Mouse (Mus musculus) cortical plate, adult 2 months (tissue): ENCODE results near the gene Mllt3. TPM values are rescaled to one million over a fixed set of nuclear protein-coding genes. Genes with fewer than 3 reads are reported as not detected.
A peak's percentile ranks its signal among the peaks of the same experiment; 100 is the strongest.

Experiments used
- H3K27ac ChIP-seq: fragments of 200-500 bp; 2 replicates; pipeline ENCODE4 v1.5.1; 2012; ENCODE audit warnings: low read length, control low read depth, inconsistent platforms; ENCODE audit not compliant: insufficient read depth
- H3K4me1 ChIP-seq: fragments of 200-500 bp; 2 replicates; pipeline ENCODE4 v1.6.1; 2011; ENCODE audit warnings: low read length; ENCODE audit not compliant: control insufficient read depth, insufficient read depth
- H3K4me3 ChIP-seq: fragments of 200-500 bp; 2 replicates; pipeline ENCODE4 v1.5.1; 2011; ENCODE audit warnings: mild to moderate bottlenecking, low read length, control low read depth; ENCODE audit not compliant: insufficient read depth
- CTCF ChIP-seq: fragments of 200-500 bp; IDR thresholded peaks from 2 replicates; pipeline ENCODE4 v1.5.1; 2011; ENCODE audit warnings: mild to moderate bottlenecking, control low read depth, low read length; ENCODE audit not compliant: insufficient read depth; ENCODE audit errors: extremely low read depth
- POLR2A ChIP-seq: fragments of 200-500 bp; IDR thresholded peaks from 2 replicates; pipeline ENCODE4 v1.6.1; 2011; ENCODE audit warnings: mild to moderate bottlenecking, low read length, control low read depth; ENCODE audit not compliant: insufficient read depth; ENCODE audit errors: extremely low read depth
- polyA plus RNA-seq: library from polyadenylated mRNA; depleted of rRNA; stranded (reverse); fragments of >200 nt; gene quantifications from 2 replicates; pipeline ENCODE4 v1.2.3, GENCODE M21; 2012; rRNA removed

The Mllt3 gene
- polyA plus RNA-seq = 22.5 and 23.2 TPM in 2 replicates

DNA sequence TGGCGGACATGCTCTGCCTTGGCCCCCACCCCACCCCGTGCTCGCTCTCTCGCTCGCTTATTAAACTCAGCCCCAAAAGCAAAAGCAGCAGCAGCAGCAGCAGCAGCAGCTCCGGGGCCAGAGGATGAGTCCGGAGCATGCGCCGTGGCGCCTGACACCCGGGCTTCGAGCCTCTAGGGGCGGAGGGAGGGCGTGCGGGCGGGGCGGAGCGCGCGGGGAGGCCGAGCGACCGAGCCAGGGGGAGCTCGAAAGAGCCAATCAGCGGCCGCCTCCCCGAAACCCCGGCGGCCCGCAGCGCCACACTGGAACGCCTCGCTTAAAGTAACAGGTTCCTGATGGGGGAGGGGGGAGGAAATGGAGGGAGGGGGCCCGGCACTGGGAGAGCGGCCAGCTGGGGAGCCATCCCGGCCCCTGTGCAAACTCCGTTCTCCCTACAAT, at the start of gene Mllt3:
Gene Mllt3 (minus strand): TSS at position 149 of the 438 bp plus-strand sequence.
- H3K4me1 ChIP-seq = peaks cover 1% of the 10 kb centered on the region; the same call in 1 of the 2 replicates
- TF ChIP-seq POLR2A = peak; percentile 55; the same call in 1 of the 2 replicates
- no peak for TF ChIP-seq CTCF
- H3K27ac ChIP-seq = peak within 1 kb of the TSS; percentile 86
- H3K4me3 ChIP-seq = peak within 1 kb of the TSS; percentile 99

DNA sequence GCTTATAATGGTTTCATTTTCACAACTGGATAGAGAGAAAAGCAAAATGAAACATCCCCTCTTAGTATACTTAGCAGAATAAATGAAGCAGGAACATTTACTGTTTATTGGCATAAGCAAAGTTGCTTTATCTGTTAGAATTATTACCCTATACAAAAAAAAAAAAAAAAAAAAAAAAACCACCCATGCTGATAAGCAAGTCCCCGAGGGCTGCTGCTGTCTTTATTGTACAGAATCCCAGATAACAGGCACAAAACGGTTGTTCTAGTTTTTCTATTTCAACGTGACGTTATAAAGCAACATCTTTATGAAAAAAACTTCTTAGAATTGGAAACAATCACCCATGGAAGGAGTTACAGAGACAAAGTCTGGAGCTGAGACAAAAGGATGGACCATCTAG, 49.2 kb upstream of the Mllt3 start:
- H3K4me1 ChIP-seq = no peaks in the 10 kb centered on the region
- H3K27ac ChIP-seq = no peak overlapping the region
- TF ChIP-seq CTCF = no peak
- TF ChIP-seq POLR2A = no peak
- no peak overlapping the region for H3K4me3 ChIP-seq

DNA sequence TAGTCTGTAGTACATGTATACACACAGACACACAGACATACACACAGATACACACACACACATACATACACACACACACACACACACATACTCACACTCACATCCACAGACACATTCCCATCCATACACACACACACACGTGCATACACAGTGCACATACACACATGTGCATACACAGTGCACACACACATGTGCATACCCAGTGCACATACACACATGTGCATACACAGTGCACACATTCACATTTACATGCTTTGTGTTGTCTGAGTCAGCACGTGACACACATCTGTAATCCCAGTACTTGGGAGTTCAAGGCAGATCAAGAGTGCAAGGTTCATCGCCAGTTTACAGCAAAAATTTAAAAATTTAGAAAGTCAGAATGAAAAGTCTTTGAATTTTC, 48.7 kb upstream of the Mllt3 start:
- no peaks in the 10 kb centered on the region for H3K4me1 ChIP-seq
- no peak for TF ChIP-seq POLR2A
- TF ChIP-seq CTCF = no peak
- H3K27ac ChIP-seq = no peak overlapping the region
- H3K4me3 ChIP-seq = no peak overlapping the region

DNA sequence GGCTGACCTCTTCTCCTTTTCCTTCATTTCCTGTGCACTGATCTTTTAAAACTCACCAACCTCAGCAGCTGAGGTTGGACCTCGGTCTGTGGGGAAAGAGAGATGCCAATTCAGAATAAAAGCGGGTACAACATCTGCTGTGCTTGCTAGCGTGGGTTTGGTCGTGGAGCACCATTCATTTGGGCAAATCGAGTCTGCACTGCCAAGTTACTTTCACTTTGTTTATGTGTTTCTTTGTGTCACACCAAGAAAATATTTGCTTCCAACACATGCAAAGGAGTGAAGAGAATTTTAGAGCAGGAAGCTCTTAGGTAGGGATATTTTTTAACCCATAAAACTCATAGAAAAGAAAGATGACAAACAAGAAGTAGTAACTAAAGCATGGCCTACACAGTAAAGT, 48.3 kb upstream of the Mllt3 start:
- Histone ChIP-seq H3K4me1 (no peaks in the 10 kb centered on the region), H3K4me3 (no peak overlapping the region), H3K27ac (no peak overlapping the region)
- TF ChIP-seq CTCF = no peak
- TF ChIP-seq POLR2A = no peak

DNA sequence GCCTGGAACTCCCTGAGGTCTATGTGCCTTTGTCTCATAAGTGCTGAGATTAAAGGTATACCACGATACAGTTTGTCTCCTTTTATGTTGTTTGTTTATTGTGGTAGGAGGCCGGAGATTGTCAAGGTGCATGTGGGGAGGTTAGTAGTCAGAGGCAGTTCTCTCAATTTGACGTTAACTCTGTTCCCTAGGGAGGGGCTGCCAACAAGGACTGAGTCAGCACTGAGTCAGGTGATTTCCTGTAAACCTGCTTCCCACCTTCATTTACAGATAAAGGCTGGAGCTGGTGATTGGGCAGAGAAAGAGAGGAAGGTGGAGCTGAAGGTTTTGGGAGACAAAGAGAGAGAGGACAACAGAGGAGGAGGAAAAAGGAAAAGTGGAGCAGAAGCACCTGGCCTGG, 45.8 kb upstream of the Mllt3 start:
- H3K4me3 ChIP-seq = no peak overlapping the region
- no peak overlapping the region for H3K27ac ChIP-seq

GRCm38 (mm10) chr4:88075388-88075787, 42.2 kb upstream of the Mllt3 start:
- Histone ChIP-seq H3K27ac (no peak overlapping the region), H3K4me3 (no peak overlapping the region), H3K4me1 (no peaks in the 10 kb centered on the region)
- TF ChIP-seq POLR2A = no peak
- TF ChIP-seq CTCF = no peak

More for the DNA sequence above, 45.8 kb upstream of the Mllt3 start:
- TF ChIP-seq CTCF (no peak), POLR2A (no peak)
- H3K4me1 ChIP-seq = no peaks in the 10 kb centered on the region

- no peak overlapping the region for H3K27ac ChIP-seq
- no peaks in the 10 kb centered on the region for H3K4me1 ChIP-seq
- no peak overlapping the region for H3K4me3 ChIP-seq
- TF ChIP-seq CTCF (no peak), POLR2A (no peak)
Observed at GRCm38 (mm10) chr4:88046280-88046679, 13.1 kb upstream of the Mllt3 start.

GRCm38 (mm10) chr4:88045151-88045550, 12.0 kb upstream of the Mllt3 start:
- no peak for TF ChIP-seq POLR2A
- TF ChIP-seq CTCF = no peak
- Histone ChIP-seq H3K4me1 (no peaks in the 10 kb centered on the region), H3K4me3 (no peak overlapping the region), H3K27ac (no peak overlapping the region)

- no peak overlapping the region for H3K4me3 ChIP-seq
- no peak for TF ChIP-seq POLR2A
- peak; percentile 67 for TF ChIP-seq CTCF
- H3K4me1 ChIP-seq = peaks cover 1% of the 10 kb centered on the region; the same call in 1 of the 2 replicates
- no peak overlapping the region for H3K27ac ChIP-seq
Observed at GRCm38 (mm10) chr4:88035361-88035760, 2.2 kb upstream of the Mllt3 start.

GRCm38 (mm10) chr4:88034387-88035157, 1.4 kb upstream of the Mllt3 start:
- H3K4me3 ChIP-seq = peak overlapping the region; percentile 99; the same call in 1 of the 2 replicates
- no peak overlapping the region for H3K27ac ChIP-seq
- H3K4me1 ChIP-seq = peaks cover 1% of the 10 kb centered on the region; the same call in 1 of the 2 replicates
- no peak for TF ChIP-seq POLR2A
- no peak for TF ChIP-seq CTCF
